ENCODE assay signal across 11 mouse cellular contexts in genomic region chr1:58333222-58333621, GRCm38 (mm10). TPM values are rescaled to one million over a fixed set of nuclear protein-coding genes. Genes with fewer than 3 reads are reported as not detected.
DNase-seq lines count a peak whose midpoint lies in the region; ATAC-seq and TF ChIP-seq lines count a peak whose summit lies in the region.
"Had no signal": no experiment of that assay in that cellular context is flagged by ENCODE, and none has a peak within 500 bp of the region (broad histone marks: within the 10 kb centered on the region; RNA-seq: fewer than 3 reads in every experiment).

No protein-coding gene starts in this region.

- no peaks in the 10 kb centered on the region for H3K36me3 ChIP-seq in intestine, embryonic 14.5 days (ENCODE audit: control insufficient read depth, insufficient read depth, low read length)
- no peaks in the 10 kb centered on the region for H3K36me3 ChIP-seq in intestine, postnatal 0 days (ENCODE audit: control insufficient read depth, insufficient read depth)
- no peaks in the 10 kb centered on the region for H3K36me3 ChIP-seq in embryonic facial prominence, embryonic 12.5 days
- no peaks in the 10 kb centered on the region for H3K36me3 ChIP-seq in forebrain, postnatal 0 days (ENCODE audit: insufficient read depth)
- no peaks in the 10 kb centered on the region for H3K36me3 ChIP-seq in midbrain, embryonic 12.5 days

- ATAC-seq in intestine, embryonic 14.5 days (replicated peaks; ENCODE audit: low FRiP score, low TSS enrichment, low read depth): no peak
- ATAC-seq in intestine, postnatal 0 days: no peak
- no peak for ATAC-seq in embryonic facial prominence, embryonic 12.5 days (ENCODE audit: insufficient number of reproducible peaks, insufficient read depth, low FRiP score, low TSS enrichment)
- ATAC-seq in forebrain, postnatal 0 days: peak; percentile 25; the same call in 1 of the 2 replicates
- no peak for ATAC-seq in midbrain, embryonic 12.5 days (ENCODE audit: low FRiP score, low read depth)

- H3K4me2 ChIP-seq in intestine, embryonic 14.5 days (ENCODE audit: low read length): peak overlapping the region; percentile 34
- no peak overlapping the region; the same call in 1 of the 2 replicates for H3K4me2 ChIP-seq in intestine, postnatal 0 days (replicated peaks; ENCODE audit: low read depth)
- H3K4me2 ChIP-seq in embryonic facial prominence, embryonic 12.5 days (replicated peaks): peak overlapping the region; percentile 37
- peak overlapping the region; percentile 18 for H3K4me2 ChIP-seq in forebrain, postnatal 0 days (ENCODE audit: low read depth)
- peak overlapping the region; percentile 34 for H3K4me2 ChIP-seq in midbrain, embryonic 12.5 days (replicated peaks)

- H3K4me1 ChIP-seq in intestine, embryonic 14.5 days (replicated peaks; ENCODE audit: control insufficient read depth, insufficient read depth, low read length): no peaks in the 10 kb centered on the region
- H3K4me1 ChIP-seq in intestine, postnatal 0 days (replicated peaks; ENCODE audit: control insufficient read depth, insufficient read depth, low read length): no peaks in the 10 kb centered on the region
- peaks cover 7% of the 10 kb centered on the region; the same call in 1 of the 2 replicates for H3K4me1 ChIP-seq in embryonic facial prominence, embryonic 12.5 days
- no peaks in the 10 kb centered on the region for H3K4me1 ChIP-seq in forebrain, postnatal 0 days (ENCODE audit: insufficient read depth)
- peaks cover 8% of the 10 kb centered on the region; the same call in 1 of the 2 replicates for H3K4me1 ChIP-seq in midbrain, embryonic 12.5 days

- TF ChIP-seq CTCF in intestine, postnatal 0 days (IDR thresholded peaks at IDR 0.05; ENCODE audit: low read depth): no peak
- TF ChIP-seq CTCF in forebrain, postnatal 0 days (IDR thresholded peaks at IDR 0.05; ENCODE audit: low read depth): no peak

- H3K4me3 ChIP-seq in intestine, embryonic 14.5 days (ENCODE audit: low read depth, low read length): no peak overlapping the region
- H3K4me3 ChIP-seq in intestine, postnatal 0 days (ENCODE audit: low read depth, low read length): no peak overlapping the region
- 0 out of 2 replicates have a peak overlapping the region, but pooled peaks have one; percentile 9 for H3K4me3 ChIP-seq in embryonic facial prominence, embryonic 12.5 days
- H3K4me3 ChIP-seq in forebrain, postnatal 0 days (ENCODE audit: low read depth, low read length): 0 out of 2 replicates have a peak overlapping the region, but pooled peaks have one; percentile 14
- peak overlapping the region; percentile 15; the same call in 1 of the 2 replicates for H3K4me3 ChIP-seq in midbrain, embryonic 12.5 days

- no peak for DNase-seq in intestine, embryonic 14.5 days (ENCODE audit: low spot score)
- DNase-seq in forebrain, postnatal 0 days: no peak
- no peak for DNase-seq in spleen, postnatal 14 days (ENCODE audit: low spot score in 2 of 2)
- no peak for DNase-seq in adipocyte (ENCODE audit: low spot score)
- DNase-seq in layer of hippocampus, postnatal 36 days: no peak
- DNase-seq: adrenal gland, adult 8-10 months; kidney, adult 2 months; thymus, postnatal 14 days had no signal

- no peak overlapping the region for H3K9ac ChIP-seq in intestine, embryonic 14.5 days (ENCODE audit: low read length)
- H3K9ac ChIP-seq in intestine, postnatal 0 days (ENCODE audit: low read depth, low read length): no peak overlapping the region
- H3K9ac ChIP-seq in embryonic facial prominence, embryonic 12.5 days: peak overlapping the region; percentile 10; the same call in 1 of the 2 replicates
- 0 out of 2 replicates have a peak overlapping the region, but pooled peaks have one; percentile 1 for H3K9ac ChIP-seq in forebrain, postnatal 0 days
- no peak overlapping the region for H3K9ac ChIP-seq in midbrain, embryonic 12.5 days (replicated peaks)

- WGBS in intestine, embryonic 14.5 days: 34% methylated on average over 4 of the region's 4 CpGs
- WGBS in intestine, postnatal 0 days: 30% methylated on average over 4 of the region's 4 CpGs
- WGBS in embryonic facial prominence, embryonic 12.5 days: 35% methylated on average over 4 of the region's 4 CpGs
- 20% methylated on average over 4 of the region's 4 CpGs for WGBS in forebrain, postnatal 0 days
- WGBS in midbrain, embryonic 12.5 days: 40% methylated on average over 4 of the region's 4 CpGs

- H3K27ac ChIP-seq in intestine, embryonic 14.5 days (ENCODE audit: low read depth): no peak overlapping the region
- H3K27ac ChIP-seq in intestine, postnatal 0 days (ENCODE audit: low read depth, low read length): no peak overlapping the region
- H3K27ac ChIP-seq in embryonic facial prominence, embryonic 12.5 days: no peak overlapping the region
- H3K27ac ChIP-seq in forebrain, postnatal 0 days (ENCODE audit: low read depth, low read length): no peak overlapping the region
- H3K27ac ChIP-seq in midbrain, embryonic 12.5 days (replicated peaks): no peak overlapping the region

- no peaks in the 10 kb centered on the region for H3K9me3 ChIP-seq in intestine, embryonic 14.5 days (ENCODE audit: control insufficient read depth, low read length)
- H3K9me3 ChIP-seq in intestine, postnatal 0 days (ENCODE audit: control insufficient read depth): peaks cover 3% of the 10 kb centered on the region; the same call in 1 of the 2 replicates
- no peaks in the 10 kb centered on the region for H3K9me3 ChIP-seq in embryonic facial prominence, embryonic 12.5 days
- no peaks in the 10 kb centered on the region for H3K9me3 ChIP-seq in forebrain, postnatal 0 days (ENCODE audit: low read length)
- H3K9me3 ChIP-seq in midbrain, embryonic 12.5 days: no peaks in the 10 kb centered on the region

- no peaks in the 10 kb centered on the region for H3K27me3 ChIP-seq in intestine, embryonic 14.5 days (replicated peaks; ENCODE audit: control insufficient read depth, insufficient read depth, low read length)
- no peaks in the 10 kb centered on the region for H3K27me3 ChIP-seq in intestine, postnatal 0 days (replicated peaks; ENCODE audit: control insufficient read depth, insufficient read depth, low read length)
- no peaks in the 10 kb centered on the region for H3K27me3 ChIP-seq in embryonic facial prominence, embryonic 12.5 days
- H3K27me3 ChIP-seq in forebrain, postnatal 0 days (ENCODE audit: insufficient read depth, low read length): no peaks in the 10 kb centered on the region
- H3K27me3 ChIP-seq in midbrain, embryonic 12.5 days: no peaks in the 10 kb centered on the region

RNA-seq across cellular contexts. Expression of gene Aox2, which starts 55.1 kb away (rescaled TPM):
- polyA plus RNA-seq in intestine, embryonic 14.5 days (2014; fragmentation: Nextera tagmentation; extraction: Ambion mirVana): 0.07 TPM in 1 of 2 replicates, not detected in the other
- 0.07 and 0.10 TPM in 2 replicates for polyA plus RNA-seq in intestine, postnatal 0 days (2015; fragmentation: Nextera tagmentation; extraction: Ambion mirVana)
- 0.09 and 0.15 TPM in 2 replicates for polyA plus RNA-seq in embryonic facial prominence, embryonic 12.5 days (2016; fragmentation: Nextera tagmentation; extraction: Ambion mirVana)
- 0.05 TPM in 1 of 2 replicates, not detected in the other for total RNA-seq in forebrain, postnatal 0 days (2014; rRNA removed)
- polyA plus RNA-seq in forebrain, postnatal 0 days (2015; fragmentation: Nextera tagmentation; extraction: Ambion mirVana): not detected in 2 replicates
- polyA plus RNA-seq in midbrain, embryonic 12.5 days (2016; fragmentation: Nextera tagmentation; extraction: Ambion mirVana): not detected in 2 replicates
- total RNA-seq in layer of hippocampus, postnatal 36 days (2021): not detected

RNA-seq across cellular contexts. Expression of gene Bzw1, which starts 59.5 kb away (rescaled TPM):
- 357 and 398 TPM in 2 replicates for polyA plus RNA-seq in intestine, embryonic 14.5 days (2014; fragmentation: Nextera tagmentation; extraction: Ambion mirVana)
- polyA plus RNA-seq in intestine, postnatal 0 days (2015; fragmentation: Nextera tagmentation; extraction: Ambion mirVana): 207 and 216 TPM in 2 replicates
- polyA plus RNA-seq in embryonic facial prominence, embryonic 12.5 days (2016; fragmentation: Nextera tagmentation; extraction: Ambion mirVana): 374 and 417 TPM in 2 replicates
- 322 and 340 TPM in 2 replicates for total RNA-seq in forebrain, postnatal 0 days (2014; rRNA removed)
- 344 and 354 TPM in 2 replicates for polyA plus RNA-seq in forebrain, postnatal 0 days (2015; fragmentation: Nextera tagmentation; extraction: Ambion mirVana)
- 481 and 498 TPM in 2 replicates for polyA plus RNA-seq in midbrain, embryonic 12.5 days (2016; fragmentation: Nextera tagmentation; extraction: Ambion mirVana)
- total RNA-seq in layer of hippocampus, postnatal 36 days (2021): 100 to 1,000 TPM; 120 to 128 TPM

Comparison
In these comparisons a context has a peak if more than half of its experiments do, and no peak if none do; other contexts are left out.
1. H3K4me3 ChIP-seq: peak in embryonic facial prominence, embryonic 12.5 days (single experiment), forebrain, postnatal 0 days (single experiment) and midbrain, embryonic 12.5 days (single experiment); none in intestine, embryonic 14.5 days (single experiment) and intestine, postnatal 0 days (single experiment).
2. H3K9ac ChIP-seq: peak in embryonic facial prominence, embryonic 12.5 days (single experiment) and forebrain, postnatal 0 days (single experiment); none in intestine, embryonic 14.5 days (single experiment), intestine, postnatal 0 days (single experiment) and midbrain, embryonic 12.5 days (single experiment).